Mouse (Mus musculus) macrophage (primary cell): ENCODE measurements around the gene Kcnmb2. TPM values are rescaled to one million over a fixed set of nuclear protein-coding genes. Genes with fewer than 3 reads are reported as not detected.

Source experiments
- H3K27ac ChIP-seq: fragments of 350-480 bp; formaldehyde crosslinking; 2 replicates; pipeline ENCODE4 v1.9.0; 2021
- H3K36me3 ChIP-seq: fragments of 350-480 bp; formaldehyde crosslinking; 2 replicates; pipeline ENCODE4 v1.9.0; 2021; ENCODE audit errors: inconsistent target
- H3K4me3 ChIP-seq: fragments of 350-480 bp; formaldehyde crosslinking; 2 replicates; pipeline ENCODE4 v1.9.0; 2021; ENCODE audit errors: inconsistent target
- H3K79me2 ChIP-seq: fragments of 350-480 bp; formaldehyde crosslinking; 2 replicates; pipeline ENCODE4 v1.9.0; 2021; ENCODE audit errors: inconsistent target
- WGBS: methylation state at CpG from one replicate; pipeline ENCODE4 v1.1.7; 2026; ENCODE audit warnings: inconsistent platforms; ENCODE audit not compliant: missing documents; 5-methylcytosine and 5-hydroxymethylcytosine counted together
- polyA plus RNA-seq: library from polyadenylated mRNA; stranded (reverse); fragments of 250-400 nt; gene quantifications from 3 replicates; pipeline ENCODE4 v1.2.4, GENCODE M21; 2018; ENCODE audit warnings: inconsistent platforms

Kcnmb2 gene
- polyA plus RNA-seq, 1 experiment from 2014 or later: not detected

DNA sequence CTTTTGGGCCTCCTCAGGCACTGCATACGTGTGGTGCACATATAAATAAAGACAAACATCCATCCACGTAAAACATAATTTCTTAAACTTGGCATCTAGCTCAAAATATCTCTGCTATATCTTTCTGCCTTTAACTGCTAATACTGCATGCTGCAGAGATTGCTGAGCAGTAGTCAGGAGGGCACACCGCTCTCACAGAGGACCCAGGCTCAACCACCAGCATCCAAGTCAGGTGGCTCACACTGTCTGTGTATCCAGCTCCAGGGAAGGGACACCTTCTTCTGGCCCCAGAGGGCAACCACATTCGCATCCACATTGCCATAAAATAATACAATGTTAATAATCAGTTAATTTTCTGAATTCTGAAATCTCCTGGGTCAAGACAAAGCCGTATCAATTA is 241.9 kb downstream of the Kcnmb2 start:
- Histone ChIP-seq H3K4me3 (no peak overlapping the region), H3K27ac (no peak overlapping the region), H3K79me2 (no peaks in the 10 kb centered on the region), H3K36me3 (no peaks in the 10 kb centered on the region)
- 84% methylated on average over 5 of the region's 5 CpGs for WGBS

DNA sequence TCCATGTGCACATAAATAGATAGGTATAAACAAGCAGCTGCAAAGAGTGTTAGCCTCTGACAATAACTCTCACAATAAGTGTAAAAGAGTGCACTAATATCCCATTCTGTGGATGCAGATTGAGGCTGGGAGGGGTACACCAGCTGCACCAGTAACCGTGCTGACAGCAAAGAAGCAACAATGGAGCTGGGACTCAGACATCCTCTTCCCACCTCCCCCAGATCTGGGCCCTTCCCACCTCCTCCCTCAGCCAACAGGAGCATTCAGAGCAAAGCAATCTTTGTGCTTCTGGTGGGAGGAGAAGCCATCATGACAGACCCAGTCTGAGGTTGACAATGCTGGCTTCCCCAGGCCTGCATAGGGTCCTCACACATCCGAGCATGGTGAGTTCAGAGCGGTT is 242.3 kb downstream of the Kcnmb2 start:
- Histone ChIP-seq H3K27ac (no peak overlapping the region), H3K79me2 (no peaks in the 10 kb centered on the region), H3K4me3 (no peak overlapping the region), H3K36me3 (no peaks in the 10 kb centered on the region)
- WGBS: 74% methylated on average over 3 of the region's 3 CpGs

DNA sequence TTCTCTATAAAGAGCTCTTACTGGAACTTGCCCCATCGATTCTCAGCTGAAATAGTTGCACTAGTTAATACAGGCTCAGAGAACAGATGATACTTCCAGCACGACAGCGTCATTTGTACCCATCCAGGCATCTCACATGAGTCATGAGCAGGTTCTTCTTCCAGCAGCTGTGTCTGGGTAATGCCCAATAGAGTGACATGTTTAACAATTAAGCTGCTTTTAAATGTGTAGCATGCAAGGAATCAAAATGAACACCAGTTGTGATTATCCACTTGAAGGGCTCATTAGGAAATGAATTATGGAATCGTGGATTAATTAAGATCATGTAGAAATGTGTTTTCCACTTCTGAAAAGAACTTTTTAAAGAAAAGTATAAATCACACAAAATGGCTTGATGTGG is 245.4 kb downstream of the Kcnmb2 start:
- Histone ChIP-seq H3K27ac (no peak overlapping the region), H3K4me3 (no peak overlapping the region), H3K79me2 (no peaks in the 10 kb centered on the region), H3K36me3 (no peaks in the 10 kb centered on the region)
- WGBS: 82% methylated on average over 4 of the region's 4 CpGs

DNA sequence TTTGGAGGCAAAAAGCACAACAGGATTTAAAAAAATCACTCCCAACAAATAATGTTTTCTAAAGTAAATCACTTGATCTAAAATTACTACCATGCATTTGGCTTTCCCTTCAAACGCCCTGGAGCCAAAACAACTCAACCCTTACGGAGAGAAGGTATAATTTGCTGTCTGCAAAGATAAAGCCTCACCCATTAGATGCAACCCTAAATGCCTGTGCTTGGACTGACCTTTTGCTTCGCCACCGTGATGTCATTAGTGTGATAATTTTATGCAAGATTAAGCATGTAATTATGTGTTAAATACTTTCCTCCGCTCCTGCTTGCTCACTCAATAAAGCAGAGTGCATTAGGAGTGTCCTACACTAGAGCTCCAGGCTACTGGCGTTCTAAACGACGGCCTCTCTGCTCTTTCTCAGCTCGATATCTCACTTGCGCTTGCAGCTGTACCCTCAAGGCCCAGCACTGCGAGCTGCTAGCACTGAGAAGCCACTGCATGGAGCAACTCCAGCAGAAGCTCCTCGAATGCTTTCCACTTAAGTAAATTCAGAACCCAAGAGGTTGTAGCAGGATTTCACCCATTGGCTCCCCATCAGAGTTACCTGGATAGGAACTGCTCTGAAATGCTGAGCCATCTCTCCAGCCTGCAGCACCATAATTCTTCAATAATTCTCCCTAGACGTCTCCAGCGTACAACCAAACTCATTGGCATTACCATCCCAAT is 247.7 kb downstream of the Kcnmb2 start:
- H3K27ac ChIP-seq: no peak overlapping the region
- 79% methylated on average over 14 of the region's 14 CpGs for WGBS
- H3K36me3 ChIP-seq: no peaks in the 10 kb centered on the region
- no peaks in the 10 kb centered on the region for H3K79me2 ChIP-seq
- H3K4me3 ChIP-seq: no peak overlapping the region

DNA sequence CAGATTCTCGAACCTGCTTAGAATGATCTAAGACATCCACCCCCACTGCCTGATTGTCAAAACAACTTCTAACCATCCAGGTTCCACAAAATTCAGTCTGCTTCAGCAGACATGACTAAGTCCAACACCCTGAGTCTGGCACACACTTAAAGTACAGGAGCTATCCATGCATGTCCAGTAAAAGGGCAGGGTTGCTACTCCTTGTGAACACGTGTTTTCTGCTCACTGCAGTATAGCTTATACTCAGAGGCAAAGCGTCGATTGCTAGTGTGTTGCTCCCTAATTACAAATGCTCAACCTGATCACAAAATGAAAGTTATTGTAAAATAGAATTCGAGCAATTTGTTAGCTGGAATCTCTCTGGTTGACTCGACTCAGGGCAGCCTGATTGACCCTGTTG is 278.2 kb downstream of the Kcnmb2 start:
- 68% methylated on average over 6 of the region's 6 CpGs for WGBS
- H3K36me3 ChIP-seq: no peaks in the 10 kb centered on the region
- H3K79me2 ChIP-seq: no peaks in the 10 kb centered on the region

DNA sequence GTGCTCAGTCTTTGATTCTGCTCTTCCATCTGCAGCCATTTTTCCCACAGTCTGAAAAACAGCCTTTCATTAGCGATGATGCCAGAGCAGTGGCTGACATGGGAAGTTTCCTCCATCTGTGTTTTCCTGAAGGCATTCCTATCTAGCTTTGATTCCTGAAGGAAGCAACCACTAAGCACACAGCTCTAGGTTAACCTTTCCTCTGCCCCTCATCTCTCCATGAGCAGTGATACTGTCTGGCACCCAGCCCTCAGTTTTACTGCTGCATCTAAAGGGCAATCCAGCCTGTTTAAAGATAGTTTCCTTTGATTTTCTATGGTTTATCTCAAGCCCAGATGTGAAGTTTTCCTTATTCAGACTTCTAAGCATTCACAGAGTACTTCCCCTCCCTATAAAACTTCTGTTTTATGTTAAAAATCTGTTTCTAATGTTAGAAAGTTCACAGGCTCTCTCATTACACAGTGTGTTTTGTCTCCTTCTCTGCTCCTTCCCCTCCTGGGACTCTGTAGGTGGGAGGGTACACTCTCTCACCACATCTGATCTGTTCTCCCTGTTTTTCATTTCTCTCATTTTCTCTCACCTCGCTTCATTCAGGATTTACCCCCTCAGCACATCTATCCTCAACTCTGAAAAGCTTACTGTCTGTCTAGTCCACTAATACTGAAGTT is 283.7 kb downstream of the Kcnmb2 start:
- Histone ChIP-seq H3K4me3 (no peak overlapping the region), H3K79me2 (no peaks in the 10 kb centered on the region), H3K27ac (no peak overlapping the region), H3K36me3 (no peaks in the 10 kb centered on the region)
- 87% methylated on average over 2 of the region's 2 CpGs for WGBS

More for the DNA sequence above, 278.2 kb downstream of the Kcnmb2 start:
- no peak overlapping the region for H3K4me3 ChIP-seq
- no peak overlapping the region for H3K27ac ChIP-seq

DNA sequence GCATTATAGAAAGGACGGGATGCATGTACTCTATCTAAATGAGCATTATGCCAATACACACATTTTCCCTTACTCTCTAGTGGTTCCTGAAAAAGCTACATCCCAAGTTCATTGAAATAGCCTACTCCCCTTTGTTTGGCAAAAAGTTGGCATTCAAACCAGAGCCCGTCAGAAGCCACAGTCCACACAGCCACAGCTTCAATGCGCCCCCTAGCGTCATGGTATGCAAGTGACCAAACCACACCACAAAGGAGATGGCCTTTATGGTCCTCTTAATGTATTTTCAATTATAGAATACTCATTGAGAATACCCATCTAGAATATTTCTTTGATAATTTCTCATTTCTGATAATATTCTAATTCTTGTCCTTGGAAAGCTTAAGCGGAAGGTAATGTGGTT is 286.2 kb downstream of the Kcnmb2 start:
- H3K4me3 ChIP-seq: no peak overlapping the region
- WGBS: 33% methylated on average over 5 of the region's 5 CpGs

DNA sequence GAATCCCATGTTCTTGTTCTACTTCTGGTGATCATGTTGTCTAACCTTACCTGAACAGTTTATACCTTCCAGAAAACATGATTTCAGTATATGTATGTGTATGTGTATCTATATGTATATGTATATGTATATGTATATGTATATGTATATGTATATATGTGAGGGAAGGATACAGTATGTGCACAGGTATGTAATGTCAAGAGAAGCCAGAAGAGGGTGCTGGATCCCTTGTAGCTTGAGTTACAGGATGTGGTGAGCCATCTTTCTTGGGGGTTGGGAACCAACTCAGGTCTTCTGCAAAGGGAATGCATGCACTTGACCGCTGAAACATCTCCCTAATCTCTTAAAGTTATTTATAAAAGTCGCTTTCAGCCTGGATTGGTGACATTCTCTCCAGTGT is 286.6 kb downstream of the Kcnmb2 start:
- H3K79me2 ChIP-seq: no peaks in the 10 kb centered on the region
- H3K36me3 ChIP-seq: no peaks in the 10 kb centered on the region
- 90% methylated on average over 2 of the region's 2 CpGs for WGBS
- no peak overlapping the region for H3K27ac ChIP-seq
- no peak overlapping the region for H3K4me3 ChIP-seq

More for the DNA sequence above, 286.2 kb downstream of the Kcnmb2 start:
- Histone ChIP-seq H3K36me3 (no peaks in the 10 kb centered on the region), H3K27ac (no peak overlapping the region), H3K79me2 (no peaks in the 10 kb centered on the region)

DNA sequence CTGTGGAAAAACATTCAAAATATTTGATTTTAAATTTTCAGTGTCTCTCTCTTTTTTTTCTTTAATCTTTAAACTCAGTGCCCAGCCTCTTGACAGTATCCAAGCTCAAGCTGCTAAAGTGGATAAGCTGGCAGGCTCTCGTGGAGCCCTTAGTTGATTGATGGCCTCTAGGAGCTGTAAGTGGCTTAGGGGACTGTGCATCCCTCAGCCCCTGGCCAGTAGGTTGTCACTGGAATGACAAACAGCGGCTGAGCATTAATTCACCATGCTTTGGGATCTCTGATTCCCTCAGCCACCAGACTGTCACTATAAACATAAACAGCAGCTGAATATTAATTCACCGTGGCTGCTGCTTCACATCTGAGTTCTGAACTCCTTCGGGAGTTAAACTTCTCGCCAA is 287.6 kb downstream of the Kcnmb2 start:
- no peaks in the 10 kb centered on the region for H3K36me3 ChIP-seq
- no peak overlapping the region for H3K27ac ChIP-seq
- no peaks in the 10 kb centered on the region for H3K79me2 ChIP-seq
- 78% methylated on average over 5 of the region's 5 CpGs for WGBS
- H3K4me3 ChIP-seq: no peak overlapping the region

DNA sequence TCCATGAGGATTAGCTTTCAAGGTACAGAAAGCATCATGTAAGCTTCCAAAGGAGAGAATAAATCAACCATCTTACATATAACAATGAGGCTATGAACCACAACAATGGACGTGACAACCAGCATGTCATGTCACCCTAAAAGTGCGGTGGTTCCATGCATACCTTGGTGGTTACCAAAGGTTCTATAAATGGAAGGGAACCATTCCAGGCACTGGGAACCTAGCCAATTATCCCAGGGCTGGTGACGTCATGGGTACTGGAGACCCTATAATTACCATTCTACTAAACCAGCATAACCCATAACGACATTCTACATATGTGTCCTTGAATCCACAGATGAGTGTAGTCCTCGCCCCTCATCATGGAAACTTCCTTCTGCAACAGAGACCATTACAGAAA is 291.7 kb downstream of the Kcnmb2 start:
- no peaks in the 10 kb centered on the region for H3K79me2 ChIP-seq
- WGBS: 87% methylated on average over 5 of the region's 5 CpGs
- H3K27ac ChIP-seq: no peak overlapping the region
- no peaks in the 10 kb centered on the region for H3K36me3 ChIP-seq
- H3K4me3 ChIP-seq: no peak overlapping the region

DNA sequence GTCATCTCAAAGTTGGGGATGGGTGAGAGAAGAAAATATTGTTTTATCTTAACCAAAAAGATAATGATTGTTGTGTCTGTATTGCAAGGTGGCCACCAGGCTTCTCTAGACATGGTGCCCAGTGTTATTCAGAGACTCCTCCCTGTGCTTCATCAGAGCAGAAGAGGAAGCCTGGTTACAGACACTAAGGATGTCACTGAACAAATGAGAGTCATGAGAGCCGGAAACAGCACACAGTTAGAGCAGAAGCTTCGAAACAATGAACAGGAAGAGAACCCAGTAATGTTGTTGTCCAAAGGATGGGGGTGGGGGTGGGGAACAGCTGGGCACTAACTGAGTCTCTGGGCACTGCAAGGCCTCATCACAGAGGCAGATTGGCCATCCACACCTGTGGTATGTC is 324.4 kb downstream of the Kcnmb2 start:
- Histone ChIP-seq H3K4me3 (no peak overlapping the region), H3K79me2 (no peaks in the 10 kb centered on the region), H3K36me3 (no peaks in the 10 kb centered on the region), H3K27ac (no peak overlapping the region)
- 33% methylated on average over 2 of the region's 2 CpGs for WGBS

DNA sequence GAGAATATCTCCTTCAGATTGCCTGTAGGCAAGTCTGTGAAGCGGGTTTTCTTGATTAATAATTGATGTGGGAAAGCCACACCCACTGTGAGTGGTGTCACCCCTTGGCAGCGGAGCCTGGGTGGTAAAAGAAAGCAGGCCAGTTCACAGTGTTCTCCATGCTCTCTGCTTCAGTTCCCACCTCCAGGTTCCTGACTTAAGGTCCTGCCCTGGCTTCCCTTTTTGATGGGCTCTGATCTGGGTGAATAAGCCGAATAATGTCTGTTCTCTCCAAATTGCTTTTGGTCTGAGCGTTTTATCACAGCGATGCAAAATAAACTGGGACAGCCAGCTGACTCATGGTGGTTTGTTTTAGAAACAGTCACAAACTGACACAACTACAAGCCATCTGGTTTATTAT is 334.5 kb downstream of the Kcnmb2 start:
- Histone ChIP-seq H3K79me2 (no peaks in the 10 kb centered on the region), H3K36me3 (no peaks in the 10 kb centered on the region), H3K4me3 (no peak overlapping the region), H3K27ac (no peak overlapping the region)
- 90% methylated on average over 5 of the region's 5 CpGs for WGBS
